Mouse (Mus musculus): ENCODE measurements around the gene Gm10378.
"Not testable (repeated sequence)": the region's sequence is repeated elsewhere in the genome, so short reads cannot be mapped to it uniquely, and the experiment has no call there.

The Gm10378 gene

GRCm38 (mm10) chr14:42655638-42656037 is at the start of gene Gm10378:
Gene Gm10378 (plus strand): TSS chr14:42655938.
- not testable (repeated sequence) for DNase-seq

DNA sequence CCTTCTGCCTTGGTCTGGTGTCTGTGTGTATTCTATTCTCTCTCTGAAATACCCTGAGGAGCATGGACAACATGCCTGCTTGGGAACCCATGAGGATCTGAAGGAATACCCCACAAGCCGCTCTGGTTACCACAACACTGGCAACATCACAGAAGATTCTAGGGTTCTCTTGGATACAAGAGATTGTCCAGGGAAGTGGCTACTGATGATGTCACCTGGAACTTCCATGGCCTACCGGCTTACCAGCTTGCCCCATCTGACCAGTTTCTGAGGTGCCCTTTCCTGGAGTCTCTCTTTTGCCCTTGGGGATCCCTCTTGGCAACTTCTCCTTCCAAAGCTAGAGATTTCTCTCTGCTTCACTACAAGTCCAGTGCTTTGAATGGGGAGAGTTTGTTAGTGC is 13.9 kb upstream of the Gm10378 start, which contains the start of gene Gm3633:
Gene Gm3633, minus strand, starts transcription at position 101 of the 400 bp plus-strand sequence.
- DNase-seq = not testable (repeated sequence)
